Mouse (Mus musculus): ENCODE measurements at regions not wholly inside any gene's neighbourhood (a gene's known extent, or its start where the extent isn't known, plus 50 kb on each side); places are given as distances from the start of the nearest gene placed in this dataset.
"Not testable (repeated sequence)": the region's sequence is repeated elsewhere in the genome, so short reads cannot be mapped to it uniquely, and the experiment has no call there.

DNA sequence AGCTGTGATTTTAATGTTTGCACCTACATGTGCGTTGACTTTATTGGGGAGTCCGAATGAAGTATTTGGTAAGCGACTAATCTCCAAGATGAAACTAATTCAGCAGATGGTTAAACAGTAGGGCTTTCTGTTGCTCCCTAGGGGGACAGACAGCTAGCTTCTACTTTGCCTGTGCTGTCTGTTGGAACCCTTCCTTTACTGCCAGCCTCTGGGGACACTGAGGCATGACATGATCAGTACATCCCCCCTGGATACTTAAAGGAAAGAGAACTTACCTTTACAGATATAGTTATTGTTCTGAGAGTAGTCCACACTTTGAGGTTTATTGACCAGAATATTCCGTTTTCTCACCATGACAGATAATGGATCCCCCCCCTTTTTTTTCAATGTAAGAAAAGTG is 289.8 kb upstream of the Ift57 start:
- DNase-seq (ENCODE audit: low spot score), result no peak

DNA sequence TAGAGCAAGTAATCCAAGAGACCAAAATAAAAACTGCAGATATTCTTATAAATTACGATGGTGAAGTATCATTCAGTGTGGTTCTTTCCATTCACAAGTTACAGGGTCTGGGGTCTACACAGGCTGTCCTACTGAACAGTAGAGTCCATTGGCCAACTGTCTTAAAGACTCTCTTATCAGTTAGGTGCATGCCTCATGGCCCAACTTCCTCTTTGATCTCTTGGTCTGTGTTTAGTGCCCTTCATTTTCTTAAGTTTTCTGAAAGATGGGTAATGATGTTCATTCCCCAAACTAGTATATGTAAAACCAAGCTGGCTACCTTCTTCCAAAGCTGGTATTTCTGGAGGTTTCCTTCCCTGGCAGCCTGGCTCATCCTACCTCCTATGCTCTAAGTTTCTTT is 268.7 kb upstream of the Ift57 start:
- no peak for DNase-seq (ENCODE audit: low spot score)

DNA sequence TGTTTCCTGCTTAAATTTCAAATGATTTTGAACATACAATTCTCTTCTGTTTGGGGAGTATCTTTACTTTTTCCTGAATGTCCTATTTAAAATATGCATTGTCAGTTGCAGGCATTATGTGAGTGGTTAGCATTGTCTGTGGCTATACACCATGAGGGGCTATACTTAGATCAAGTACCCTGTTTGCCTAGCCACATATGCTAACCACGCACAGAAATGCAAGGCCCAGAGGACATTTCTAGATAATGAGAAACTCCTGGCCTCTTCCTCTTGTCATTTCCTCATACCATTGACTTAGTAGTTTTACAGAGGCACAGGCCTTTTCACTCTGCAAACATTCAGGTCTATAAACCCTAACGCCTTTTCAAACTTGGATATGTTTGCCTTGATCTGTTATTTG is 267.1 kb upstream of the Ift57 start:
- no peak for DNase-seq (ENCODE audit: low spot score)

DNA sequence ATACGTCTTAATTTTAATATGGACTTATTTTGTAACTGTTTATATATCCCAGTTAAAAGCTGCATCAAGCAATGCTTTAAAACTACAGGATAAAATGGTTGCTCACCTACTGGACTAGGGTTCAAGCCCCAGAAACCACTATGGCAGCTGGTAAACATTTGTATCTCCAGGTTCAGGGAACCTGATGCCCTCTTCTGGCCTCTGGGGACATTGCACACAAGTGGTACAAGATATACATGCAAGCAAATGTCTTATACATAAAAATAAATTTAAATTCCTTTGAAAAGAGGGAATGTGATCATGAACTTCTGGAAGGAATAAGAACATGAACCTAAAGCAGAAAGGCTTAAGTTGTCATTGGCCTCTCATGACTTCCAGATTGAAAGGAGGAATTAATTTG is 257.8 kb upstream of the Ift57 start:
- no peak for DNase-seq (ENCODE audit: low spot score)

DNA sequence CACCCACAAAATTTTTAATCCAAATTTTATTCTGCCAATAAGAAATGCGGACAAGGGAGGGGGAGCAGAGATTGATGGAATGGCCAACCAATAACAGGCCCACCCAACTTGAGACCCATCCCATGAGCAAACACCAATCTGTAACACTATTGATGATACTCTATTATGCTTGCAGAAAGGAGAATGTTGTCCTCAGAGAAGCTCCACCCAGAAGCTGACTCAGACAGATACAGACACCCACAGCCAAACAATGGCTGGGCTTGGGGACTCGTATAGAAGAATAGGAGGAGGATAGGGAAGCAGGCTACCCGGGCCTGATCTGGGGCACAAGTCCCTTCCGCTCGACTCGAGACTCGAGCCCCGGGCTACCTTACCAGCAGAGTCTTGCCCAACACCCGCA is 251.7 kb upstream of the Ift57 start:
- not testable (repeated sequence) for DNase-seq (ENCODE audit: low spot score)

DNA sequence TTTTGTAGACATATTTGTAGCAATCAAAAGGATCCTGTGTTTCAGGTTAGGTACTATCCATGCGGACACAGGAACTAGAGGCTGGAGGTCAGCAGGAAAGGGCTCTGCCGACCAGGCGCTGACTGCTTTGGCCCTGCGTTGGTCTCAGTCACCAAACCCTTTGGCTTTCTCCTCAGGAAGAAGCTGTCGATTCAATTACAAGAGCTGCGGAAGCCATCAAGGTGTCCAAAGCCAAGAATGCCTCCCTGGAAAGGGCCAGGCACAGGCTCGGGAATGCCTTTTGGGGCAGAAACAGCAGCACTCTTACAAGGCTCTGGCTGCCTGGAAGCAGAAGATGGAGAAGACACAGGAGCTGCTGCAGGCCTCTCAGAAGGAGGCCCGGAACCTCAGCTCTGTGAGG is 205.2 kb upstream of the Ift57 start:
- DNase-seq (ENCODE audit: low spot score), result no peak

- no peak for DNase-seq (ENCODE audit: low spot score)
Measured at GRCm38 (mm10) chr16:49497521-49498010, 201.5 kb upstream of the Ift57 start.

DNA sequence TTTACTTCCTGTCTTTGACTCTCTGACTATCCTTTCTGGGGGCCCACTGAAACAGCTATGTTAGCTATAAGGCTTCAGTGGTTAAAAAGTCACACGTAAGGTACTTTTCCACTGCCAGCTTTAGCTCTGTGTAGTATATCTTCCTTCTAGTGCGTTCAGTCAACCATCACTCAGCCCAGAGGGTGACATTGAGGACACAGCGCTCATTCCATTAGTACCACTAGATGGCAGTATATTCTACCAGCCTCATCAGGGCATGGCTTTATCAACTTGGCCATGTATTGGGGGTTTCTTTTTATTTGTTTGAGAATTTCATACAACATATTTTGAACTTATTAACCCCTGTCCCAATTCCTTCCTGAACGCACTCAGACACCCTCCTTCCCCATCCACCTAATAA is 198.2 kb upstream of the Ift57 start:
- no peak for DNase-seq (ENCODE audit: low spot score)

DNA sequence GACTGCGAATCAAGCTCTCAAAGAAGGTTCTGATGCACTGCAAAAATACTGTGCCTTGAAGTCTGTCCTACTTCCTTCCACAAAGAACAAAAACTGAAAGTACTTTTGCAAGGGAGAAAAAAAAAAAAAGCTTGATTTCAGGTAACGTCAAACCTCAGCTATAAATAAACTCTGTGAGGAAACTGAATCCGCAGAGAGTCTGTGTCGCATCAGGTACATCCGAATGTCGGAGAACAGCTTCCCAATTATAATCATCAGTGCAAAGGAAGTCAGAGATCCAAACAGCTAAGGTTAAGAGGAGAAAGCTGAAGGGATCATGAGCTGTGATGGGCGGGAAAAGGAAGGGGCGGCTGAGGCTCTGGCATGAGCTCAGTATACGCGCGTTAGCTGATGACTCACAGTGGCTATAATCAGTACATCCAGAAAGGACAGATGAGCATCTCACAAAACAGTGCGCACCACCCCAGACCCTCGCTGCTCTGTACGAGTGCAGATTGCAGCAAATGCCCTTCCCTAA is 195.1 kb upstream of the Ift57 start:
- no peak for DNase-seq (ENCODE audit: low spot score)

- DNase-seq (ENCODE audit: low spot score), result no peak
Measured at GRCm38 (mm10) chr16:49504669-49505068, 194.4 kb upstream of the Ift57 start.

DNA sequence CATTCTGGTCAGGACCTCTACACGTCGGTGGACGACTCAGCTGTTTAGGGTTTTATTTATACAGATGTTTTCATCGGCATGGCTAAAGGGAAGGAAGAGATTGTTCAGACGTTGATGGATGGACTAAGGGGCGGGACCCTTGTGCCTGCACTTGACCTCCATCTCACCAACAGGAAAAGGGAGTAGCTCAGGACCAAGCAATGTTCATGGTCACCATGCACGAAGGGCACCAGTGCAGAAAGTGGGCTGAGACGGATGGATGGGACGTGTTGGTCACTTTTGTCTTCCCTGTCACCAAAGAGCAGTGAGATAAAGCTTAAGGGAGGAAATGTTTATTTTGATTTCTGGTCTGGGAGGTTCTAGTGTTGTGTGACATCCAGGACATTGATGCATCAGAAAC is 193.8 kb upstream of the Ift57 start:
- DNase-seq (ENCODE audit: low spot score), result no peak

DNA sequence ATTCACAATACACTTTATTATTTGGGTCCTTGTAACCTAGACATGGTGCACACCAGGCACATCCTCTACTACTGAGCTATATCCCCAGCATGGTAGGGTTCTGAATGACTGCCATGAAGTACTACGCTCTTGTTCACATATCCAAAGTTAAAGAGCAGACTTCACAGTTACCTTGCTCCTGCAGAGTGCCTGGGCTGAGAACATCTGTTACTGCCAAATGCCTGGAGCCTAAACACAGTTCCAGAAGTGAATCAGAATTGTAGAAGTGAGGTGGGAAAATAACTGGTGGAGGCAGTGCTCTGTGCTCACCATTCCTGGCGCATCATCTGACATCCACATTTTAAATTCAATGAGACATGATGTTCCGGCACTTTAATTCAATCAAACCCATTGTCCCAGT is 180.2 kb upstream of the Ift57 start:
- no peak for DNase-seq (ENCODE audit: low spot score)

DNA sequence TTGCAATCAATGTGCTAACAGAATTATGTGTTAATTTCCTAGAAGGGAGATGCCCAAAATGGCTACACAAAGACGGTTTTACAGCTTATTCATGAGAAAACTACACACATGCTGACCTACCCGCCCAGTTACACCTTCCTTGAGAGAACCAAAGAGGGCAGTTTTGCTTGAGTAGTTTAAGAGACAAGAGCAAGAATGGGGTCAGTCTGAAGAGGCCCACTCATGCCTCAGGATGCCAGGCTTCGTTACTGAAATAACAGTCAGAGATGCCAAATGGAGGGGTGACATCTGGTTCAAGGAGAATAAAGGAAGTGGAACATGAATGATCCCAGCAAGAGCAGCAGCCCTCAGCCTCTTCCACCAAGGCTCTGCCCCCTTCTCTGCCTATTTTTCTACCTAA is 178.6 kb upstream of the Ift57 start:
- DNase-seq (ENCODE audit: low spot score), result no peak

DNA sequence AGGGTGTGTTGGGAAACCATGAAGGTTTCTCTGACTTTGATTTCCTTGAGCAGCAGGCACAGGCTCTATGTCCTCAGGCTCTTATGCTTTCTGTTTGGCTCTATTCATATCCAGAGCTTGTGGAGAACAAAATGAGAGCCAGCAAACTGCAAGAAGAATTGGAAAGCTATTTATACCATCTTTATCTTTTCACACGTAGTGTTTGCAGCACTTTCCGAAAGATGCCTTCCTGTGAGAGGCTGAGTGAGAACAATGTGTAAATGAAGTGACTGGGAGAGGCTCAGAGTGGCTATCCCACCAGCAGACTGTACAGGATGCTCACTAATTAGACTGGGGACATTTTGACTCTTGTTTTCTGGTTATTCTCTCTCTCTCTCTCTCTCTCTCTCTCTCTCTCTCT is 177.3 kb upstream of the Ift57 start:
- no peak for DNase-seq (ENCODE audit: low spot score)

GRCm38 (mm10) chr16:49522576-49522975 is 176.5 kb upstream of the Ift57 start:
- DNase-seq (ENCODE audit: low spot score), result no peak

DNA sequence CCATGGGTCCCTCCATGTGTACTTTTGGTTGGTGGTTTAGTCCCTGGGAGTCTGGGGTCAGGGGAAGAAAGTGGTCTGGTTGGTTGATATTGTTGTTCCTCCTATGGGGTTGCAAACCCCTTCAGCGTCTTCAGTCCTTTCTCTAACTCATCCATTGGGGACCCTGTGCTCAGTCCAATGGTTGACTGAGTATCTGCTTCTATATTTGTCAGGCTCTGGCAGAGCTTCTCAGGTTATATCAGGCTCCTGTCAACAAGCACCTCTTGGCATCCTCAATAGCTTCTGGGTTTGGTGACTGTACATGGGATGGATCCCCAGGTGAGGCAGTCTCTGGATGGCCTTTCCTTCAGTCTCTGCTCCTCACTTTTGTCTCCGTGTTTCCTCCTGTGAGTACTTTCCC is 170.4 kb upstream of the Ift57 start:
- DNase-seq (ENCODE audit: low spot score), result not testable (repeated sequence)

GRCm38 (mm10) chr16:49529060-49529459 is 170.0 kb upstream of the Ift57 start:
- DNase-seq (ENCODE audit: low spot score), result no peak

DNA sequence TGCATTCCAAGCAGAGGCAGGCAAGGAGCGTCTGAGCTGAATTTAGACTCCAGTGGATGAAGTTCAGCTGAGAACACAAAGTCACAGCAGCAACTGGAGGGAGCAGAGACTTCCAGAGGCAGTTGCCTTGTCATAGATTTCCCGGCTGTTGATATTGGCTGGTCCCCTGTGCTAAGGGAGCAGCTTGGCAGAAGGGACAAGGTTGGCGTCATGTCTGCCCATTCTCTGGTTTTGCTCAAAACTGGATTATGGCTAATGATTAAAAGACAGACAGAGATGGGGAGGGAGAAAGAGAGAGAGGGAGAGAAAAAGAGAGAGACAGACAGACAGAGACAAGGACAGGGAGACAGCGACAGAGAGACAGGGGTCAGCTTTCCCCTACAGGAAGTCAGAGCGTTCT is 169.0 kb upstream of the Ift57 start:
- DNase-seq (ENCODE audit: low spot score), result no peak

DNA sequence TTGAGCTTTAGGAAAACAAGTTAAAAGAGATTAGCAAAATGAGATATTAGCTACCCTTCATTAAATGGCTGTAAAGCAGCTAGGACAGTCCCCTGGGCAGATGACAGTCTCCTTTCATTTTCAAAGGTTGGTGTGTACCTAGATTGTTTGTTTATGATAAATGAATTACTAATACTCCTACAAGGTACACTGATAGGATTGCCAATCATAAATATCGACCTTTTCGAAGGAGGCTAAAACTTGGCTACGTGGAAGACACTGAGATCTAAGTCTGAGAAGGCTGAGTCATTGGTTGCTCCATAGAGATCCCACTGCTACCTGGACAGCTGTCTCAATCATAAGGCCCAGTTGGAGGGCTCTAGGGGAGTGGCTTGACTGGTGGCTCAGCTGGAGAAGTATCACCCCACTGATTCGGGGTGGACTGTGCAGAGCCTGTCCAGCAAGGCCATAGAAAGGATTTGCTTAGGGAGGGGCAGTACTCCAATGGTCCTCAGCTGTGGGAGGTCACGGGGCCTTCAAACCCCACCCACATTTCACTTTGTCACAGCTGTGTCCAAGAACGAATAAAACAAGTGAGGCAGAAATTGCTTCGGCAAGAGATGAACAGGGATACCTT is 166.9 kb upstream of the Ift57 start:
- no peak for DNase-seq (ENCODE audit: low spot score)

- no peak for DNase-seq (ENCODE audit: low spot score)
Measured at GRCm38 (mm10) chr16:49533498-49533998, 165.5 kb upstream of the Ift57 start.

GRCm38 (mm10) chr16:49550231-49550630 is 148.8 kb upstream of the Ift57 start:
- DNase-seq (ENCODE audit: low spot score), result no peak

- DNase-seq (ENCODE audit: low spot score), result no peak
Measured at GRCm38 (mm10) chr16:49570031-49570430, 129.0 kb upstream of the Ift57 start.

- DNase-seq (ENCODE audit: low spot score), result no peak
Measured at GRCm38 (mm10) chr16:49572485-49573170, 126.4 kb upstream of the Ift57 start.

- DNase-seq (ENCODE audit: low spot score), result no peak
Measured at GRCm38 (mm10) chr16:49573171-49573517, 125.9 kb upstream of the Ift57 start.
